Mouse (Mus musculus): ENCODE measurements at regions not wholly inside any gene's neighbourhood (a gene's known extent, or its start where the extent isn't known, plus 50 kb on each side); places are given as distances from the start of the nearest gene placed in this dataset.

DNA sequence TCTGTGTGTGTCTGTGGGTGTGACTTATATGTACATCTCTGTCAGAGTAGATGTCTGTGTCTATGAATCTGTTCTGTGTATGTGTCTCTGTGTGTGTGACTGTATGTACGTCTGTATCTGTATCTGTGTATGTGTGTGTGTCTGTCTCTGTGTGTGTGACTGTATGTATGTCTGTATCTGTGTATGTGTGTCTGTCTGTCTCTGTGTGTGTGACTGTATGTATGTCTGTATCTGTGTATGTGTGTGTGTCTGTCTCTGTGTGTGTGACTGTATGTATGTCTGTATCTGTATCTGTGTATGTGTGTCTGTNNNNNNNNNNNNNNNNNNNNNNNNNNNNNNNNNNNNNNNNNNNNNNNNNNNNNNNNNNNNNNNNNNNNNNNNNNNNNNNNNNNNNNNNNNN lies 88.3 kb downstream of the Sspn start:
- DNase-seq (ENCODE audit: low read depth, low spot score) = peak; percentile 19

All from CD4-positive, CD25-positive, alpha-beta regulatory T cell, adult 2 months (primary cell).